Mouse (Mus musculus) brain, embryonic 14.5 days (tissue): ENCODE measurements at regions not wholly inside any gene's neighbourhood (a gene's known extent, or its start where the extent isn't known, plus 50 kb on each side); places are given as distances from the start of the nearest gene placed in this dataset.

ENCODE experiments used
- CTCF ChIP-seq: fragments of 200-500 bp; IDR thresholded peaks from 2 replicates; pipeline ENCODE4 v1.5.1; 2012; ENCODE audit warnings: inconsistent platforms, mild to moderate bottlenecking, moderate library complexity, borderline replicate concordance; ENCODE audit not compliant: insufficient read depth, insufficient read length; ENCODE audit errors: extremely low read depth
- POLR2A ChIP-seq: fragments of 200-500 bp; IDR thresholded peaks from 2 replicates; pipeline ENCODE4 v1.6.1; 2012; ENCODE audit warnings: mild to moderate bottlenecking, inconsistent platforms, borderline replicate concordance; ENCODE audit not compliant: poor library complexity, insufficient read depth, insufficient read length, severe bottlenecking; ENCODE audit errors: extremely low read depth

- no peak for TF ChIP-seq CTCF
- TF ChIP-seq POLR2A: no peak
Measured at GRCm38 (mm10) chr2:108904121-108904733, 376.3 kb upstream of the Kif18a start.
